Mouse (Mus musculus) MEL (cell line): ENCODE data around the gene Cwc27. TPM values are rescaled to one million over a fixed set of nuclear protein-coding genes. Genes with fewer than 3 reads are reported as not detected.

ENCODE experiments used
- DNase-seq: peaks from one replicate; pipeline ENCODE4 v3.0.0; 2011; ENCODE audit warnings: low read depth, low spot score
- H3K27ac ChIP-seq: 2 replicates; pipeline ENCODE4 v1.5.1; 2012; ENCODE audit warnings: low read depth, mild to moderate bottlenecking, control low read depth, low read length, moderate library complexity; ENCODE audit not compliant: control insufficient read depth
- H3K27me3 ChIP-seq, 2 experiments: fragments of 150-350 bp in 1 of 2; sonication (generic) in 1 of 2; 2 replicates each; pipeline ENCODE4 v1.6.1; 2012; ENCODE audit warnings: low read length in 2 of 2, mild to moderate bottlenecking in 2 of 2, improper control_type of control experiment in 1 of 2, moderate library complexity in 1 of 2; ENCODE audit not compliant: insufficient read depth in 2 of 2, control insufficient read depth in 1 of 2
- H3K36me3 ChIP-seq, 2 experiments: 2 replicates each; pipeline ENCODE4 v1.6.1; 2012 to 2014; ENCODE audit warnings: low read length in 2 of 2, improper control_type of control experiment in 1 of 2, inconsistent platforms in 1 of 2, mild to moderate bottlenecking in 1 of 2; ENCODE audit not compliant: insufficient read depth in 2 of 2, control insufficient read depth in 1 of 2
- H3K4me1 ChIP-seq, 2 experiments: fragments of 150-350 bp in 1 of 2; sonication (generic) in 1 of 2; 2 replicates each; pipeline ENCODE4 v1.6.1; 2012; ENCODE audit warnings: low read length in 2 of 2, improper control_type of control experiment in 1 of 2, mild to moderate bottlenecking in 1 of 2; ENCODE audit not compliant: insufficient read depth in 2 of 2, control insufficient read depth in 1 of 2
- H3K4me3 ChIP-seq, 2 experiments: fragments of 150-350 bp in 1 of 2; sonication (generic) in 1 of 2; 2 replicates each; pipeline ENCODE4 v1.5.1; 2012; ENCODE audit warnings: low read depth in 2 of 2, low read length in 2 of 2, mild to moderate bottlenecking in 2 of 2, moderate library complexity in 2 of 2, control low read depth in 1 of 2, improper control_type of control experiment in 1 of 2; ENCODE audit not compliant: control insufficient read depth in 1 of 2, insufficient read depth in 1 of 2
- H3K79me2 ChIP-seq: 2 replicates; pipeline ENCODE4 v1.6.1; 2012; ENCODE audit warnings: mild to moderate bottlenecking, low read length, moderate library complexity; ENCODE audit not compliant: control insufficient read depth, poor library complexity, insufficient read depth
- H3K9ac ChIP-seq: 2 replicates; pipeline ENCODE4 v1.6.1; 2012; ENCODE audit warnings: low read depth, mild to moderate bottlenecking, control low read depth, low read length, moderate library complexity; ENCODE audit not compliant: control insufficient read depth, poor library complexity, severe bottlenecking
- H3K9me3 ChIP-seq: fragments of 150-350 bp; sonication (generic); replicated peaks from 2 replicates; pipeline ENCODE4 v1.6.1; 2012; ENCODE audit warnings: mild to moderate bottlenecking, low read length, improper control_type of control experiment, moderate library complexity; ENCODE audit not compliant: insufficient read depth
- CHD1 ChIP-seq: IDR thresholded peaks from 2 replicates; pipeline ENCODE4 v1.6.1; 2012; ENCODE audit warnings: low read depth, mild to moderate bottlenecking, inconsistent platforms, low read length, improper control_type of control experiment
- CHD2 ChIP-seq: IDR thresholded peaks from 2 replicates; pipeline ENCODE4 v1.6.1; 2011; ENCODE audit warnings: low read length, improper control_type of control experiment
- CTCF ChIP-seq, 3 experiments: IDR thresholded peaks in 2 of 3; conservative IDR thresholded peaks in 1 of 3; 2 replicates each; pipeline ENCODE4 v1.5.1; 2011 to 2012; ENCODE audit warnings: low read length in 3 of 3, low read depth in 2 of 3, mild to moderate bottlenecking in 2 of 3, improper control_type of control experiment in 1 of 3, inconsistent platforms in 1 of 3, mixed read lengths in 1 of 3, moderate library complexity in 1 of 3; ENCODE audit not compliant: control insufficient read depth in 1 of 3, insufficient read depth in 1 of 3, poor library complexity in 1 of 3, severe bottlenecking in 1 of 3
- EP300 ChIP-seq, 2 experiments: IDR thresholded peaks; 2 replicates each; pipeline ENCODE4 v1.6.1; 2011; ENCODE audit warnings: improper control_type of control experiment in 2 of 2, low read length in 2 of 2, low read depth in 1 of 2, mild to moderate bottlenecking in 1 of 2
- MAX ChIP-seq: IDR thresholded peaks from 2 replicates; pipeline ENCODE4 v1.6.1; 2011; ENCODE audit warnings: low read length, improper control_type of control experiment
- MYC ChIP-seq: IDR thresholded peaks from 2 replicates; pipeline ENCODE4 v1.6.1; 2011; ENCODE audit warnings: low read depth, mild to moderate bottlenecking, low read length, improper control_type of control experiment, moderate library complexity
- NRF1 ChIP-seq: IDR thresholded peaks from 2 replicates; pipeline ENCODE4 v1.6.1; 2014; ENCODE audit warnings: low read depth, mild to moderate bottlenecking, inconsistent platforms, low read length, improper control_type of control experiment, moderate library complexity; ENCODE audit not compliant: poor library complexity, insufficient read depth, severe bottlenecking
- POLR2A ChIP-seq, 2 experiments: IDR thresholded peaks; 2 replicates each; pipeline ENCODE4 v1.6.1; 2011 to 2012; ENCODE audit warnings: low read length in 2 of 2, mild to moderate bottlenecking in 2 of 2, control low read depth in 1 of 2, improper control_type of control experiment in 1 of 2, low read depth in 1 of 2, moderate library complexity in 1 of 2; ENCODE audit not compliant: control insufficient read depth in 1 of 2, insufficient read depth in 1 of 2, poor library complexity in 1 of 2
- SIN3A ChIP-seq: IDR thresholded peaks from 2 replicates; pipeline ENCODE4 v1.6.1; 2012; ENCODE audit warnings: low read length, improper control_type of control experiment, inconsistent platforms
- SMC3 ChIP-seq: IDR thresholded peaks from 2 replicates; pipeline ENCODE4 v1.6.1; 2011; ENCODE audit warnings: low read depth, low read length, improper control_type of control experiment
- TAL1 ChIP-seq: IDR thresholded peaks from 2 replicates; pipeline ENCODE4 v1.6.1; 2012; ENCODE audit warnings: mild to moderate bottlenecking, inconsistent platforms, low read length, moderate library complexity, mixed read lengths
- TBP ChIP-seq: IDR thresholded peaks from 2 replicates; pipeline ENCODE4 v1.8.0; 2011; ENCODE audit warnings: low read depth, low read length, improper control_type of control experiment
- UBTF ChIP-seq: IDR thresholded peaks from 2 replicates; pipeline ENCODE4 v1.6.1; 2012; ENCODE audit warnings: low read depth, mild to moderate bottlenecking, inconsistent platforms, low read length, improper control_type of control experiment, moderate library complexity, borderline replicate concordance; ENCODE audit not compliant: insufficient read depth
- USF1 ChIP-seq: IDR thresholded peaks from 2 replicates; pipeline ENCODE4 v1.6.1; 2014; ENCODE audit warnings: low read depth, mild to moderate bottlenecking, inconsistent platforms, low read length, improper control_type of control experiment, moderate library complexity
- ZC3H11A ChIP-seq: IDR thresholded peaks from 2 replicates; pipeline ENCODE4 v1.6.1; 2012; ENCODE audit warnings: low read depth, mild to moderate bottlenecking, inconsistent platforms, low read length, improper control_type of control experiment
- ZKSCAN1 ChIP-seq: IDR thresholded peaks from 2 replicates; pipeline ENCODE4 v1.6.1; 2012; ENCODE audit warnings: low read depth, mild to moderate bottlenecking, inconsistent platforms, low read length, improper control_type of control experiment, moderate library complexity
- polyA plus RNA-seq, 2 experiments: library from polyadenylated mRNA; stranded (reverse) in 1 of 2; unstranded in 1 of 2; fragments of >175 nt in 1 of 2; fragments of >200 nt in 1 of 2; gene quantifications; 2 replicates each; pipeline versions ENCODE4 v1.2.1 to v1.2.4; 2012; ENCODE audit warnings: low replicate concordance in 2 of 2, low read depth in 1 of 2; ENCODE audit not compliant: insufficient read length in 2 of 2, insufficient read depth in 1 of 2, missing spikeins in 1 of 2
- total RNA-seq: library from RNA; depleted of rRNA; stranded (reverse); fragments of 300-350 nt; gene quantifications from 2 replicates; pipeline ENCODE4 v1.2.3, GENCODE M21; 2012

Cwc27 gene
- total and polyA plus RNA-seq, 3 experiments: 18.3 to 22.0 TPM; not detected in 1

DNA sequence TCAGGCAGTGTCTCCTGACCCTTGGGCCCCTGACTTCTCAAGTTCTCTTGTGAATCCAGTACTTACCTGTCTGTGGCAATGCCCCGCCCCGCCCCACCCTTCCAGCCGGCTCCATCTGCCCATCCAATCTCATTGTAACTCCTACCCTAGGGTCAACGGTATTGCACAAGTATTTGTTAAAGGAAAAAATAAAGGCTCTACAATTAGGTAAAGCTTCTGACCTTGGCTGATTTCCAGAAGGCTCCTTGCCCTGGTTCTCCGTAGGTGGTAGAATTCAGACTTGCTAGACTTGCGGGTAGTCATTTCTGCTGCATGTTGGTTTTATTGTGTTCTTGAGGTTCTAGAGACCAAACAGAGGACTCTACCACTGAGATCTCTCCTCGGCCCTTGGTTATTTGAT lies 226.0 kb downstream of the Cwc27 start:
- Histone ChIP-seq H3K9ac (no peak overlapping the region), H3K27me3 (no peaks in the 10 kb centered on the region; a peak in 1 of 4 replicates), H3K4me1 (no peaks in the 10 kb centered on the region), H3K27ac (no peak overlapping the region), H3K4me3 (no peak overlapping the region), H3K36me3 (no peaks in the 10 kb centered on the region), H3K9me3 (no peaks in the 10 kb centered on the region), H3K79me2 (no peaks in the 10 kb centered on the region)
- TF ChIP-seq UBTF (no peak), EP300 (IDR thresholded peaks at IDR 0.05; ENCODE audit: low read depth in 1 of 2, low read length in 2 of 2) (no peak), ZKSCAN1 (no peak), MAX (no peak), CTCF (IDR thresholded peaks at IDR 0.05 in 2 of 3, conservative IDR thresholded peaks at IDR 0.05 in 1 of 3; ENCODE audit: control insufficient read depth in 1 of 3, insufficient read depth in 1 of 3, low read depth in 2 of 3, low read length in 3 of 3, poor library complexity in 1 of 3, severe bottlenecking in 1 of 3) (no peak), SIN3A (no peak), MYC (no peak), USF1 (no peak), TAL1 (no peak), TBP (no peak), ZC3H11A (no peak)
- no peak for DNase-seq

DNA sequence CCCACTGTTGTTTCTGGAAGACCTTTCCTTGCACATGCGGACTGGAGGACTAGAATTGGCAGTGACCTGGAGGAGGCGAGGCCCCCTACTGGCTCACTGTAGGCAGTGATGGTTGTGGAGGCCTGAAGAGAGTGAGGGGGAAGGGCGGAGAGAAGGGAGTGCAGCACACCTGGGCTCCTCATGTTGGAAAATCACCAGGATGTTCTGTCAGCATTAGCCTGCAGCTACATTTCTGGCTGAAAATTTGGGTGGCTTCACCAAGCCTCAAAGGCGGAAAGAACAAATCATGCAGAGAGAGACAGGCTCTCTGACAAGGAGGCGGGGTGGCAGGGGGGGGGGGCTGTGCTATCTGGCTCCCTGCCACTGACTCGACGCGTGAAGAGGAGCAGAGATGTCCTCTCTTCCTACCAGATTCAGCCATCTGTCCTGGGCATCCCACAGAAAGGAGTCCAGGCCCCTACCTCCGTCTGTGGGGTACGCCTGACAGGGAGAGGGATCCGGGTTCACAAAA lies 226.8 kb downstream of the Cwc27 start:
- TF ChIP-seq SMC3 (peak; percentile 12; the same call in 1 of the 2 replicates), NRF1 (no peak), CHD2 (no peak), CTCF (IDR thresholded peaks at IDR 0.05 in 2 of 3, conservative IDR thresholded peaks at IDR 0.05 in 1 of 3; ENCODE audit: control insufficient read depth in 1 of 3, insufficient read depth in 1 of 3, low read depth in 2 of 3, low read length in 3 of 3, poor library complexity in 1 of 3, severe bottlenecking in 1 of 3) (0 out of 6 replicates have a peak, but pooled peaks of 2 of the 3 experiments have one; percentile 13 to 17)
- TF ChIP-seq, all 39 proteins: peak for 2
- H3K79me2 ChIP-seq: no peaks in the 10 kb centered on the region
- DNase-seq: no peak
- no peaks in the 10 kb centered on the region for H3K36me3 ChIP-seq
- H3K4me3 ChIP-seq: no peak overlapping the region
- H3K4me1 ChIP-seq: no peaks in the 10 kb centered on the region
- H3K27ac ChIP-seq: no peak overlapping the region
- no peak overlapping the region for H3K9ac ChIP-seq
- H3K27me3 ChIP-seq: no peaks in the 10 kb centered on the region; a peak in 1 of 4 replicates
- no peaks in the 10 kb centered on the region for H3K9me3 ChIP-seq

DNA sequence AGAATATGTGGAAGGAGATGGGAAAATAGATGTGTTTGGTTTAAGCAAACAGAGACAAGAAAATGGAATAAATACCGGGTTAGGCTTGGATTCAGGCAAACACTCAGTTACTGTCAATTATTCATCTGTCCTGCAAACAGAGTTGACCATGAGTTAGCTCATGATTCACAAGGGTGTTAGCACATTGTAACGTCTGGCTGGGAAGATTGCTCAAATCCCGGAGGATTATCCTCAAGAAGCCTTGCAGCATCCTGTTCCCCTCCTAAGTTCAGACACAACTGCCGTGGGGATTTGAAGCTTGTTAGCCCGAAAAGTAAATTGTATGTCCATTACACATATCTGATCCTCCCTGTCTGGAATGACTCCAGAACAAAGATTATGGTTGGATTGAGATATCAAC lies 228.6 kb downstream of the Cwc27 start:
- no peak overlapping the region for H3K27ac ChIP-seq
- no peaks in the 10 kb centered on the region for H3K4me1 ChIP-seq
- no peak overlapping the region for H3K4me3 ChIP-seq
- no peak for TF ChIP-seq NRF1
- no peak for TF ChIP-seq TAL1
- TF ChIP-seq TBP: no peak
- no peak for TF ChIP-seq CHD1
- no peak for TF ChIP-seq POLR2A (IDR thresholded peaks at IDR 0.05; ENCODE audit: control insufficient read depth in 1 of 2, insufficient read depth in 1 of 2, low read depth in 1 of 2, low read length in 2 of 2, poor library complexity in 1 of 2)
- TF ChIP-seq, all 39 proteins: peak for 0
- no peak overlapping the region for H3K9ac ChIP-seq
- H3K27me3 ChIP-seq: no peaks in the 10 kb centered on the region; a peak in 2 of 4 replicates
- DNase-seq: no peak
- H3K79me2 ChIP-seq: no peaks in the 10 kb centered on the region
- H3K9me3 ChIP-seq: no peaks in the 10 kb centered on the region
- H3K36me3 ChIP-seq: no peaks in the 10 kb centered on the region
